Mouse (Mus musculus): ENCODE data around the gene Cox19. TPM values are rescaled to one million over a fixed set of nuclear protein-coding genes. Genes with fewer than 3 reads are reported as not detected.
"Not testable (repeated sequence)": the region's sequence is repeated elsewhere in the genome, so short reads cannot be mapped to it uniquely, and the experiment has no call there.

The Cox19 gene
- polyA plus RNA-seq (2016; fragmentation: Nextera tagmentation; extraction: Ambion mirVana), result 123 and 134 TPM in 2 replicates

DNA sequence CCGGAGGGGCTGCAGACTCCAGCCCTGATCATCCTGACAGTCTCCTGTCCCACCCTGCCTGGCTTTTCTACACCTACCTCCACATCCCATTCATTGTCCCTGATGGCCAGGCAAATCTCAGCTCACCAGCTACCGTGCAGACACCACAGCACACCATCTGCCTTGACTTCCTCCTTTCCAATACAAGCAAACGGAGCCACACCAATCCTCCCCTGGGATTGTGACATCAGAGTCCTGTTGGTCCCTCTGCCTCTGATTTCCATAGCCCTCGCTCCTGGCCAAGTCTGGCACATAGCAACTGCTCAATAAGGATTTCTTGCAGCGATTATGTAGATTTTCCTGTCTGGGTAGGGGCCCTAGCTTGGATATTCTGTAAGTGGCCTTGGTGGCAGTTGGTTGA is at the start of gene Cox19:
Cox19 (minus strand) TSS at position 285 of the 400 bp plus-strand sequence.
- Histone ChIP-seq H3K27ac (replicated peaks) (peak within 1 kb of the TSS; percentile 33; the same call in 1 of the 2 replicates), H3K4me3 (no peak within 1 kb of the TSS), H3K9me3 (replicated peaks) (no peaks in the 10 kb centered on the region), H3K4me1 (peaks cover 14% of the 10 kb centered on the region), H3K27me3 (ENCODE audit: low read depth, poor library complexity, severe bottlenecking) (peaks cover 26% of the 10 kb centered on the region), H3K36me3 (no peaks in the 10 kb centered on the region)
- 57% methylated on average over 5 of the region's 5 CpGs for WGBS
- DNase-seq (ENCODE audit: low spot score), result no peak

DNA sequence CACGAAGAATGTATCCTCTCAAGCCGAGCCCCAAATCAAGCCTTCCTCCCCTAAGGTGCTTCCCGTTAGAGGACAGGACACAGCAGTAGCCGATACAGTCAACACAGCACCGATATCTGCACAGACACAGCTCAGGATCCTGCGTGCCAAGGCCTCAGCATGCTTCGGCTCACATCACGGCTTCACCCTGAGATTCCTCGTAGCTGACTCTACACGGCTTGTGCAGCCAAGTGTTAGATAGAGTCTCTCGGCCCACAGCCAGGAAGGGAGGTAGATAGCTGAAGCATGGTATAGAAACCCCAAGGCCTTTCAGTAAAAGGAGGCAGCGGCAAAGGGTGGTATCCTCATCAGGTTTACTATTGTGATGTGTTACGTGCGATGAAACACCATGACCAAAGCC is 48.8 kb upstream of the Cox19 start:
- 94% methylated on average over 14 of the region's 14 CpGs for WGBS
- H3K4me1 ChIP-seq, result peaks cover 6% of the 10 kb centered on the region
- no peak for DNase-seq (ENCODE audit: low spot score)
- H3K4me3 ChIP-seq, result no peak overlapping the region
- H3K27me3 ChIP-seq (ENCODE audit: low read depth, poor library complexity, severe bottlenecking), result no peaks in the 10 kb centered on the region
- H3K27ac ChIP-seq (replicated peaks), result no peak overlapping the region; the same call in 1 of the 2 replicates
- H3K36me3 ChIP-seq, result no peaks in the 10 kb centered on the region
- no peaks in the 10 kb centered on the region for H3K9me3 ChIP-seq (replicated peaks)

- Histone ChIP-seq H3K36me3 (no peaks in the 10 kb centered on the region), H3K27ac (replicated peaks) (no peak overlapping the region), H3K9me3 (replicated peaks) (no peaks in the 10 kb centered on the region), H3K27me3 (ENCODE audit: low read depth, poor library complexity, severe bottlenecking) (no peaks in the 10 kb centered on the region), H3K4me3 (no peak overlapping the region), H3K4me1 (0 out of 2 replicates have a peak, but pooled peaks cover 9% of the 10 kb centered on the region)
- DNase-seq (ENCODE audit: low spot score), result no peak
- 75% methylated on average over 5 of the region's 5 CpGs for WGBS
Observed at GRCm38 (mm10) chr5:139398786-139399185, 47.6 kb upstream of the Cox19 start.

DNA sequence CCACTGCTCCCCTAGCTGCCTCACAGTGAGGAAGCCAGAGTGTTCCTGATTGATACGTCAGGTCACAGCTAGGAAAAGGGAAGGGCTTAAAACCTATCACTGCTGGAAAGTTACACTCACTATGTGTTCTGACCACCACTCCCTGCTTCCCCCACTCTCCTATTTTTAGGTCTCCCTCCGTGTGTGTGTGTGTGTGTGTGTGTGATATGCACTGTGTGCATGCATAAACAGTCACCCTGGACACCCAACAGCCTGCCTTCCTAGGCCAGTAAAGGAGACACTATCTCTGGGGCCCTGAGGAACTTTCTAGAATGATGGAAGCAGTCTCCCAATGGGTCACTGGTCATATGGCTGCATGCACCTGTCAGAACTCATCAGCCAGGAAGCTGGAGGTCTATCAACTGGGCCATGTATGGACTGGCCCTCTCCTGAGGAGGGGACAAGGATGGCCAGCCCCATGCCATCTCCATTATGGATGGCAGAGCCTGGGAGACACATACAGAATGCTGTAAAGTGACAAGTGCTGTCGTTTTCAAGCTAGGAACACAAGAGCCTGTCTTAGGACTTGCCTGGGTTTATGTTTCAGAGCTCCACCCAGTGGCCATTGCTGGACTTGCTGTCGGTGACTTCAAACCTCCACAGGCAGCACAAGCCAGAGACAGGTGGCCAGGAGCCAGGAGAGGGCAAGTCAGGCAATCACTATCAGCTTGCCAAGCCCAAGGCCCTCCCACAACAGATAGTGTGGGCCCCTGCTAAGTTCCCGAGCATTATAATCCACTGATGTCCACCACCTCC is 46.9 kb upstream of the Cox19 start:
- Histone ChIP-seq H3K4me1 (0 out of 2 replicates have a peak, but pooled peaks cover 9% of the 10 kb centered on the region), H3K27me3 (ENCODE audit: low read depth, poor library complexity, severe bottlenecking) (no peaks in the 10 kb centered on the region), H3K4me3 (no peak overlapping the region), H3K36me3 (no peaks in the 10 kb centered on the region), H3K27ac (replicated peaks) (no peak overlapping the region), H3K9me3 (replicated peaks) (no peaks in the 10 kb centered on the region)
- WGBS, result 42% methylated on average over 5 of the region's 5 CpGs
- peak; percentile 80 for DNase-seq (ENCODE audit: low spot score)

- H3K27me3 ChIP-seq (ENCODE audit: low read depth, poor library complexity, severe bottlenecking), result no peaks in the 10 kb centered on the region
- 0 out of 2 replicates have a peak, but pooled peaks cover 9% of the 10 kb centered on the region for H3K4me1 ChIP-seq
- no peak overlapping the region for H3K27ac ChIP-seq (replicated peaks)
- WGBS, result 91% methylated on average over 4 of the region's 4 CpGs
- DNase-seq (ENCODE audit: low spot score), result no peak
- H3K9me3 ChIP-seq (replicated peaks), result no peaks in the 10 kb centered on the region
- H3K36me3 ChIP-seq, result peaks cover 4% of the 10 kb centered on the region; the same call in 1 of the 2 replicates
- no peak overlapping the region for H3K4me3 ChIP-seq
Observed at GRCm38 (mm10) chr5:139397359-139397916, 46.2 kb upstream of the Cox19 start.

GRCm38 (mm10) chr5:139395528-139395927 is 44.3 kb upstream of the Cox19 start:
- peaks cover 4% of the 10 kb centered on the region; the same call in 1 of the 2 replicates for H3K36me3 ChIP-seq
- DNase-seq (ENCODE audit: low spot score), result no peak
- no peak overlapping the region for H3K4me3 ChIP-seq
- 92% methylated on average over 4 of the region's 4 CpGs for WGBS
- no peak overlapping the region for H3K27ac ChIP-seq (replicated peaks)
- H3K27me3 ChIP-seq (ENCODE audit: low read depth, poor library complexity, severe bottlenecking), result no peaks in the 10 kb centered on the region
- no peaks in the 10 kb centered on the region for H3K9me3 ChIP-seq (replicated peaks)
- 0 out of 2 replicates have a peak, but pooled peaks cover 14% of the 10 kb centered on the region for H3K4me1 ChIP-seq

DNA sequence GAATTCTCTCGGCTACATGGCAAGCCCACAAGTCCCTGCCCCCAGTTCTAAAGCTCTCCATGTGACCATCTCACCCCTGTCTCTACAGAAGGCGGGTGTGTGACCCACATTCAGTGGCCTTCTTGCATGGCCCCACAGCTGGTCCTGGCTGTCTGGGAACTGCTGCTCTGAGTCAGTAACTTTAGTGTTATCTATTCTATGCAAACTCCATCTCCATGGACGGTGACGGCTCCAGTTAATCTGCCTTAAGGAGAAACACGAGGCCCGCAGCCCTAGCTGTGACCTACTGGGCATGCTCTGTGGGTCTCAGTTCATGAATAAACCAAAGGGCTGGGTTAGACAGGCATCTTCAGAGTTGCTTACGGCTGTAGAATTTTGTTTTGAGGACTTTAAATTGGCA is 43.2 kb upstream of the Cox19 start:
- WGBS, result 84% methylated on average over 7 of the region's 7 CpGs
- Histone ChIP-seq H3K9me3 (replicated peaks) (no peaks in the 10 kb centered on the region), H3K4me1 (peaks cover 19% of the 10 kb centered on the region), H3K27me3 (ENCODE audit: low read depth, poor library complexity, severe bottlenecking) (no peaks in the 10 kb centered on the region), H3K36me3 (peaks cover 4% of the 10 kb centered on the region; the same call in 1 of the 2 replicates), H3K4me3 (no peak overlapping the region), H3K27ac (replicated peaks) (0 out of 2 replicates have a peak overlapping the region, but pooled peaks have one; percentile 23)
- no peak for DNase-seq (ENCODE audit: low spot score)

- Histone ChIP-seq H3K4me3 (no peak overlapping the region), H3K27ac (replicated peaks) (no peak overlapping the region), H3K9me3 (replicated peaks) (no peaks in the 10 kb centered on the region), H3K27me3 (ENCODE audit: low read depth, poor library complexity, severe bottlenecking) (no peaks in the 10 kb centered on the region), H3K36me3 (peaks cover 4% of the 10 kb centered on the region; the same call in 1 of the 2 replicates), H3K4me1 (peaks cover 29% of the 10 kb centered on the region)
- DNase-seq (ENCODE audit: low spot score), result no peak
- 92% methylated on average over 16 of the region's 16 CpGs for whole genome bisulfite sequencing
Observed at GRCm38 (mm10) chr5:139393197-139393588, 42.0 kb upstream of the Cox19 start.

- Histone ChIP-seq H3K4me1 (peaks cover 29% of the 10 kb centered on the region), H3K27ac (replicated peaks) (no peak overlapping the region), H3K9me3 (replicated peaks) (no peaks in the 10 kb centered on the region), H3K4me3 (no peak overlapping the region), H3K27me3 (ENCODE audit: low read depth, poor library complexity, severe bottlenecking) (no peaks in the 10 kb centered on the region), H3K36me3 (peaks cover 4% of the 10 kb centered on the region; the same call in 1 of the 2 replicates)
- WGBS, result 95% methylated on average over 37 of the region's 37 CpGs
- DNase-seq (ENCODE audit: low spot score), result no peak
Observed at GRCm38 (mm10) chr5:139392219-139393196, 41.3 kb upstream of the Cox19 start.

DNA sequence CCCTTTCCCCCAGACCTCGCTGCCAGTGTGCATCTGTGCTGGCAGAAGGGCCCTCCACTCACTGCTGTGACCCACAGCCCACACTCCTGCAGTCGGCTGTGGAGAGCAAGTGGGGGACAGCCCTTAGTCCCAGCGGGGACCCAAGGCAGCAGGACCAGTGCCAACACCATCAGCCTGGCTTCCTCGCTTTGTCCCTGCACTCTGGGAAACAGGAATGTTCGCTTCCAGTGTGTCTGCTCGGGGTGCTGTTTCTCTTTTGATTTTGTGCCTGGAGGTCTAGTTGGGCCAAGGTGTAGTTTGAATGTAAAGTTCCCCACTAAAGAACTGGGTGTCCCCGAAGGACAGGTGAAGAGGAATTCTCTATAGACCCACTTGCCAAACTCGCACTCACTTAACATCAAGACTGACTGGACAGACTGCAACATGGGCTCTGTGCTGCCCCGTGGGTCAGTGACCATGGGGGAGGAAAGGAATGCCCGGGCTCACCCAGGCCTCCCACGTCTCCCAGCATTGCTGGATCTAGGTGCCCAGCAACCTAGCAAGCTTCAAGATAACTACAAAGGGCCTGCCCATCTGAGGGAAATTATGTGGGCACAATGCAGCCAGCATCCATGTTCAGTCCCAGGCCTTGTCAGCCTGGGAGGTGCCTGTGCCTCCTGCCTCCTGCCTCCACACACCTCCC is 40.2 kb upstream of the Cox19 start:
- no peaks in the 10 kb centered on the region for H3K27me3 ChIP-seq (ENCODE audit: low read depth, poor library complexity, severe bottlenecking)
- H3K27ac ChIP-seq (replicated peaks), result no peak overlapping the region
- DNase-seq (ENCODE audit: low spot score), result no peak
- H3K36me3 ChIP-seq, result peaks cover 4% of the 10 kb centered on the region; the same call in 1 of the 2 replicates
- H3K4me1 ChIP-seq, result peaks cover 29% of the 10 kb centered on the region
- no peak overlapping the region for H3K4me3 ChIP-seq
- H3K9me3 ChIP-seq (replicated peaks), result no peaks in the 10 kb centered on the region
- 84% methylated on average over 11 of the region's 11 CpGs for WGBS

DNA sequence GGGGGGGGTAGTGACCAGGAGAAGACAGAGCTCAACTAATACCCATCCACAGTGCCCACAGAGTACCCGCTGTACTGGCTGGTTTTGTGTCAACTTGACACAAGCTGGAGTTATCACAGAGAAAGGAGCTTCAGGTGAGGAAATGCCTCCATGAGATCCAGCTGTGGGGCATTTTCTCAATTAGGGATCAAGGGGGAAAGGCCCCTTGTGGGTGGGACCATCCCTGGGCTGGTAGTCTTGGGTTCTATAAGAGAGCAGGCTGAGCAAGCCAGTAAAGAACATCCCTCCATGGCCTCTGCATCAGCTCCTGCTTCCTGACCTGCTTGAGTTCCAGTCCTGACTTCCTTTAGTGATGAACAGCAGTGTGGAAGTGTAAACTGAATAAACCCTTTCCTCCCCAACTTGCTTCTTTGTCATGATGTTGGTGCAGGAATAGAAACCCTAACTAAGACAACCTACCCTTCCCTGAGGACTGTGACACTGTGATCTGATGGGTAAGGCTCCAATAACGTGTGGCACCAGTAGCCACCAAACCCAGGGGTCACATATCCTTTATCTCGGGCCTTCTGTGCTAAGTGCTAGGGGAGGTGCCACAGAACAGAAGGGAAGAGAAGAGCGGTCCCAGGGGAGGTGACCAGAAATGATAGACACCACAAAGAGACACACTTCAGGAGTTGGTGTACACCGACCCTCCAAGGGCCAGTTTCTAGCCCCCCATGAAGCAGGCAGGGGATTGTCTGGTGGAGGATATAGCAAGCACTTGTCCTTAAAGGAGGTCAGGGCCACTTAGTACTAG is 39.3 kb upstream of the Cox19 start:
- 77% methylated on average over 5 of the region's 5 CpGs for WGBS

More for the DNA sequence above, 39.3 kb upstream of the Cox19 start:
- not testable (repeated sequence) for H3K4me3 ChIP-seq; H3K27me3 ChIP-seq (ENCODE audit: low read depth, poor library complexity, severe bottlenecking); H3K27ac ChIP-seq (replicated peaks); H3K9me3 ChIP-seq (replicated peaks); H3K36me3 ChIP-seq; DNase-seq (ENCODE audit: low spot score)
- H3K4me1 ChIP-seq, result peaks cover 32% of the 10 kb centered on the region
